Mouse (Mus musculus): ENCODE measurements at regions not wholly inside any gene's neighbourhood (a gene's known extent, or its start where the extent isn't known, plus 50 kb on each side); places are given as distances from the start of the nearest gene placed in this dataset.

DNA sequence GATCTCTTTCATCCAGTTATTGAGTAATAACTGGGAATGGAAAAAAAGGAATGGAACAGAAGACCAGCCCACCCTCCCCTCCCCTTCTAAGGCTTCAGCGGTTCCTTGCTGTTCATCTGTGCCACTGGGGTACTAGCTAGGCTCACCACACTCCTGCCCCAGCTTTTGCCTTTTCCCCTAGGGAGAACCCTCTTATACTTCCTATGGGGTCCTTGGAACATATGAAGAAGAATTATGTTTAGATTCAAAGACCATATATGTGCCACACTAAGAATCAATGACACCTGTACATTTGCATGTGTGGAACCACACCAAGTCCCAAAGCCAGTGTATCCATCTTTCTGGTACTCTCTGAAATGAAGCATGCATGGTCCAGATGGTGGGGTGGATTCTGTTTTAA lies 324.3 kb downstream of the Tns1 start:
- no peak for DNase-seq (ENCODE audit: extremely low read depth, low read depth, low spot score)

- DNase-seq (ENCODE audit: extremely low read depth, low read depth, low spot score) = no peak
Observed at GRCm38 (mm10) chr1:73799246-73799645, 325.0 kb downstream of the Tns1 start.

DNA sequence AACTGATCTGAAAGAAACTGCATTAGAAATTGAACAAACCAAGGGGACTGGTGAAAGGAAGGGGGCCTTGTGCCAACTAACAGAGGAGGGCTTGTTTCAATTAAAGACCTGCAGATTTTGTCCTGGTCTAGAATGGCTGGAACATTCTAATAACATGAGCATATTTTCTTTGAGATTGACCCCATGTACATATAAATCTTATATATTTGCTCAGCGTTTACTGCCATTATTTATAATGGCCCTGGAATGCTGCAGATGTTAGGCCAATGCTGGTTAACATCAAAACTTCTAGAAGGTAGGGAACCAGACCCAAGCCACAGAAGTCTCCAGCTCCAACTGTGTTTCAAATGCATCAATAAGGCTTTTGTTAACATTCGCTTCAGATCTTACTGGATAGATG lies 326.4 kb downstream of the Tns1 start:
- no peak for DNase-seq (ENCODE audit: extremely low read depth, low read depth, low spot score)

- DNase-seq (ENCODE audit: extremely low read depth, low read depth, low spot score) = no peak
Observed at GRCm38 (mm10) chr1:73797413-73797812, 326.8 kb downstream of the Tns1 start.

DNA sequence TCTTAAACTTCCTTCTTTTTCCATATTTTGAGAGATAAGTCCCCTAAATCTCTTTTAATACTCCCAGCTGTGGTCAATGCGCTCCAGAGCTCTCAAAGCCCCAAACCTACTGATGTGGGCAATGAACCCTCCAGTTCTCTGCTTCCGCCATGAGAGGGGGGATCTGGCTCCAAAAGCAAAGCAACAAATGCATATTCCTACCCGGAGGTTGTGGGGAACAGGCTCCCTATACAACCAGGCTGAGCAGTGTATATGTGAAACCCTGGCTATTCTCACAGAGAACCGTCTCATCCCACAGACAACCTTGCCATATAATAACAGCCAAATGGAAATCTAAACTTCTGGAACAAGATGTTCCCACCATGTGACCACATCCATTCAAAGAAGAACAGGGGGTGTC lies 330.4 kb downstream of the Tns1 start:
- DNase-seq (ENCODE audit: extremely low read depth, low read depth, low spot score) = no peak

- no peak for DNase-seq (ENCODE audit: extremely low read depth, low read depth, low spot score)
Observed at GRCm38 (mm10) chr1:73793256-73793655, 331.0 kb downstream of the Tns1 start.

DNA sequence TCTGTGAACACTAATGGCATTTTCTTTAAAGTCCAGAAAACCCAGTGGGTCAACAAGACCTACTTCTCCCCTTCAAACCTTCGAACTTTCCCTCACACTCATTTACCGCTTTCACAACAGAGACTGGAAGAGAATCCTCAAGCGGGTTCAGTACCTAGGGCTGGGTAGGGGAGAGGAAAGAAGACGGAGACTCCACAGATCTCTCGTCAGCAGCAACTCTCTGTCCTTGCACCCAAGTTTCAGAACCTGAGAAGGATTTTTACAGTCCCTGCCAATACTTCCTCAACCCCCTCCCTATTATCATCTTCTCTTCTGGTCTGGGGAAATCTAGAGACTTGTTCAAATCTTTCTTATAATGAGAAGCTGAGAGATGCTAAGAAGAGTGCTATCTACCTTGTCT lies 331.9 kb downstream of the Tns1 start:
- DNase-seq (ENCODE audit: extremely low read depth, low read depth, low spot score) = no peak

DNA sequence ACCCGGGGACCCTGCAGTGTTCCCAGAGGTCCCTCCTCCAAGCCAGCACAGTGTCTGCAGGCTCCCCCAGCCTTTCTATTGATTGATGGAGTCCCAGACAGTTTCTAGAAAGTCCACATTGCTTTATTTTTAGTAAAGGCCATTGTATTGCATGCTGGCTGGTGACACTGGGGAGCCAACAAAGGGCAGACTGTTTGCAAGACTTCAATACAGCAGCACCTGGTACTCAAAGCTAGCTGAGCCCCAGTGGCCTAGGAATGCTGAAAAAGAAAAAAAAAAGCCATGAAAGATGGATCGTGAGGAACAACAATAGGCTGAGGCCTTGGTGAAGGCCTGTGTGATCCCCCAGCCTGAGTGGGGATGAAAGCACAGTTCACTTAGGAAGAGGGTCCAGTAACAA lies 336.6 kb downstream of the Tns1 start:
- DNase-seq (ENCODE audit: extremely low read depth, low read depth, low spot score) = no peak

GRCm38 (mm10) chr1:73787224-73787623 lies 337.0 kb downstream of the Tns1 start:
- DNase-seq (ENCODE audit: extremely low read depth, low read depth, low spot score) = no peak

DNA sequence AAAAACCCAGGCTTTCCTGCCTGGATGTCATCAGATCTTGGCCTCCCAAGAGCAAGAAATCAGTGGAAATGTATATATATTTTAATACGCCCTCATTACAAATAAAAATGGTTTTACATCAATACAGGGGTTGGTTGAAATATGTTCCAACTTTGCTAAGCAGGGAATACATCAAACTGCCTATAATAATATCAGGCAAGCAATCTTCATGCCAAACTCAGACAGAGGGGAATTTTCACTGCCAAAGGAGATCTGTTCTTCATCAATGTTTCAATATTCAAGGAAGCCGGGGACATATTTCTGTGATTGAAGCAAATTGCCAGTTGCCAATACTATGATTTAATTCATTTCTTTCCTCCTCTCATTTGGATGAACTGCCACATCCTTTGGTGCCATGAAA lies 340.9 kb downstream of the Tns1 start:
- DNase-seq (ENCODE audit: extremely low read depth, low read depth, low spot score) = no peak

- no peak for DNase-seq (ENCODE audit: extremely low read depth, low read depth, low spot score)
Observed at GRCm38 (mm10) chr1:73782871-73783270, 341.4 kb downstream of the Tns1 start.

DNA sequence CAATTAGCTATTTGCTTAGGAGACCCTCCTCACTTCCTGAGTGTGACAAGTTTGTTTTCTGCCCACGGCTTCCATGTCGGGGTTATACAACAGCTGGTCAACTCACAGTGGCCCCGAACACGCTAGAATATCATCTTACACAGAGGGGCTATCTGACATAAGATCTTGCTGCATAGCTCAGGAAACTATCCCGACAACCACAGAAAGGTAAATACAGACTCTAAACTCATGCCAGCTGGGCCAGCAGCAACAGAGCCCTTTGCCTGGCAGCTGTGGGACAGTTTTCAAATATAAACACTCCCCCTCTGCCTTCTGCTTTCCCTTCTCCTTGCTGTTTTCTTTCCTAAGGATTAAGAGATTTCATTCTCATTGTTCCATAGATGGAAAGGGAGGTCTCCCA lies 352.5 kb downstream of the Tns1 start:
- no peak for DNase-seq (ENCODE audit: extremely low read depth, low read depth, low spot score)

DNA sequence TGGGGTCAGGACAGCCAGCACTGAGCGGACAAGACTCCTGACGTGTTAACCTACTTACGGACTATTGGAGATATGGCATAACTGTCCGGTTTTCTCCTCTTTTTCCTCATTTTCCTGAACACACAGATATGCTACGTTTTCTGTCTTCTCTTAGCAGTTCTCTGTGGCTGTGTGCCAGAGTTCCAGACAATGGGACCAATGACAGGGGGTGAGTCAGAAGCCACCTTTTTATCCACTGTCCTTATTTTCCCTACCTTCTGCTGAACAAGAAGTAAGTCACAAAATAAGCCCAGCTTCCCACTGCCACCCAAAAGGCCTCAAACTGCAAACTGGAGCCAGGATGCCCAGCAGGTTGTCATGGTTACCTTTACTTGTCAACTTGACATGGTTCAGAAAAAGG lies 353.6 kb downstream of the Tns1 start:
- no peak for DNase-seq (ENCODE audit: extremely low read depth, low read depth, low spot score)

- no peak for DNase-seq (ENCODE audit: extremely low read depth, low read depth, low spot score)
Observed at GRCm38 (mm10) chr1:73764611-73765333, 359.5 kb downstream of the Tns1 start.

DNA sequence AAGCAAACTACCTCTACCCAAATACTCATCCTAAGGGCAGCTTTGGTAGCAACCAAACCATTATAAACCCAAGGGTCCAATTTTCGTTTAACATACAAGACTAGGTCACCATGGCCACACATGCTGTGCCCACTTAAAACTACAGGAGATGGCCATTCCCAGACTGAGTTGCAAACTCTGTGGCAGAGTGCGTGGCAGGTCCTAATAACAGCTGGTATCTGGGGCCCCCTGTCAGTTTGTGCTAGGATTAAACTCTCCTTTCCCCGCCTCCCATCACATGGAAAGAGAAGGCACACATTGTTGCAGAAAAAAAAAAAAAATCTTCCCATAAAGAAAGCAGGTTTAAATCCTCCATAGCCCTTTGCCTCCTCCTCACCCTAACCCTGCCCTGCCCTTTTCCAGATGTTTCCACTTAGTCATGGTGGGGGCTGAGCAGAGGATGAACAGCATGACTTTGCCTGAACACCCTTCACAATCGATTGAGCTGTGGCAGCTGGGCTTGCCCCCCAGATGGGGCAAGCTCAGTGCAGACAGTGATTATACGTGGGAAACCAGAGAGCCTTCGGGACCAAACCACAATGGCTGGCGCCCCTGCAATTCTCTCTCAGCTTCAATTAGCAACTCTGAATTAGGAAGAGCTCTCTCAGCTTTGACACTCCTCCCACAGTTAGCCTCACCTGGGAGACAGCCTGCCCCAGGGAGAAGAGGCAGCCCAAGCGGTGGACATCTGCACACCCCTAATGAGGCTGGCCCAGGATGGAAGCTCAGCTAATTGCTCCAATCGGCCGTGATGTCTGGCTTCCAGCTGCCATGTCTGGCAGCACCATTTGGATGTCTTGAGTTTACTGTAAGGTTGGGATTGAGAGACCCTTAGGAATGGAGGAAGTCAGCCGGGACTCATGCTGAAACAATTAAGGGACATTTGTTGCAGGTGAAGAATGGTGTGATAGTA lies 365.9 kb downstream of the Tns1 start:
- DNase-seq (ENCODE audit: extremely low read depth, low read depth, low spot score) = no peak

GRCm38 (mm10) chr1:73755791-73756190 lies 368.5 kb downstream of the Tns1 start:
- DNase-seq (ENCODE audit: extremely low read depth, low read depth, low spot score) = no peak

DNA sequence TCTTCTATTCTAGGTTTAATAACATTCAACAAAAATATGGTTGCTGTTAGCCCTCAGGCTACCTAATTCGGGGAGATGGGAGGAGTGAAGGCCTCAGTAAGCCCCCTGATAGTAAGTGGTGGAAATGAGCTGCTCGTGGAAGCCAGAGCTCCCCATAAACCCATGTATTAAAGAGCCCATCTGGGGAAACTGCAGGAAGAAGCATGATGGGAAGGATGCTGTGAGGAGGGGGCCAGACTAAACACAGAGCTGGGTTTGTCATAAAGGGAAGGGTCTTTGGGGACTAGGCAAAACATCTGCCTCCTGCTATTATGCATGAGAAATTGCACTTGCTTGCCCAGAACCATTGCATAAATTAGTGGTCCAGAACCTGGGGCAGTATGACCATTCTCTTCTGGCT lies 369.3 kb downstream of the Tns1 start:
- DNase-seq (ENCODE audit: extremely low read depth, low read depth, low spot score) = no peak

- no peak for DNase-seq (ENCODE audit: extremely low read depth, low read depth, low spot score)
Observed at GRCm38 (mm10) chr1:73753157-73753556, 371.1 kb downstream of the Tns1 start.

- DNase-seq (ENCODE audit: extremely low read depth, low read depth, low spot score) = no peak
Observed at GRCm38 (mm10) chr1:73748702-73749101, 375.5 kb downstream of the Tns1 start.

GRCm38 (mm10) chr1:73744555-73745234 lies 379.6 kb downstream of the Tns1 start:
- no peak for DNase-seq (ENCODE audit: extremely low read depth, low read depth, low spot score)

- DNase-seq (ENCODE audit: extremely low read depth, low read depth, low spot score) = no peak
Observed at GRCm38 (mm10) chr1:73743737-73744554, 380.3 kb downstream of the Tns1 start.

Data from fat pad, adult 2 months (tissue).